Mouse (Mus musculus) adrenal gland, postnatal 10 days (tissue): ENCODE measurements at regions not wholly inside any gene's neighbourhood (a gene's known extent, or its start where the extent isn't known, plus 50 kb on each side); places are given as distances from the start of the nearest gene placed in this dataset.
A peak's percentile ranks its signal among the peaks of the same experiment; 100 is the strongest.

Experiments used
- DNase-seq: peaks from one replicate; pipeline ENCODE4 v3.0.0; 2021; ENCODE audit warnings: mixed read lengths

- DNase-seq, result no peak
Observed at GRCm38 (mm10) chr1:52397460-52397859, 103.0 kb downstream of the Nab1 start.

- DNase-seq, result no peak
Observed at GRCm38 (mm10) chr1:52392933-52393332, 107.5 kb downstream of the Nab1 start.

GRCm38 (mm10) chr1:52388836-52389235 lies 111.6 kb downstream of the Nab1 start:
- no peak for DNase-seq

DNA sequence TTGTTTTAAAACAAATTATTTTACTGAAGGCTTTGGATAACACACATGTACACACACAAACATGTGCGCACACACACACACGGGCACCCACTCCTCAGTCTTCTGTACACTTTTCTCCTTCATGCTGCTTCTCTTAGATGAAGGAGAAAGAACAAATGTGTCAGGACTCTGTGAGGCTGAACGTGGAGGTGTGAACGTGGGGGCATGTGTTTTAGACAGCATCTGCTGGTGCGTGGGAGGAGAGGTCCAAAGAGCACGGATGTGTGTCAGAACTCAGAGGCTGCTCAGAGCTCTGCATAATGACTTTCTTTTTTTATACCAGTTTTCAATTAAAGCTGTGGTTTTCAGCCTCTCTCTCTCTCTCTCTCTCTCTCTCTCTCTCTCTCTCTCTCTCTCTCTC lies 112.4 kb downstream of the Nab1 start:
- DNase-seq, result no peak

GRCm38 (mm10) chr1:52387062-52387461 lies 113.4 kb downstream of the Nab1 start:
- DNase-seq, result no peak

- no peak for DNase-seq
Observed at GRCm38 (mm10) chr1:52375320-52375719, 125.2 kb downstream of the Nab1 start.

DNA sequence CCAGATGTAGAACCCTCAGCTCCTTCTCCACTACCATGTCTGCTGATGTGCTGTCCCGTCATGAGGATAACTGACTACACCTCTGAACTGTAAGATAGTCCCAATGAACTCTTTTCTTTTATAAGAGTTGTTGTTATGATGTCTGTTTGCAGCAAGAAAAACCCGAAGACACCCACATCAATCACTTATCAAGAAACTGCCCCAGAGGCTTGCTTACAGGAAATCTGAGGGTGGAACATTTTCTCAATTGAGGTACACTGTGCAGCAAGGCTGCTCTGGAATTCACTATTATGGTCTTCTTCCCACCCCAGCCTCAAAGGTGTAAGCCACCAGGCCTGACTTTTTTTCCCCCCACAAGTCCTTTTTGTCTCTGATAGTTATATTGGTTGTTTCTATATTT lies 125.8 kb downstream of the Nab1 start:
- DNase-seq, result no peak

DNA sequence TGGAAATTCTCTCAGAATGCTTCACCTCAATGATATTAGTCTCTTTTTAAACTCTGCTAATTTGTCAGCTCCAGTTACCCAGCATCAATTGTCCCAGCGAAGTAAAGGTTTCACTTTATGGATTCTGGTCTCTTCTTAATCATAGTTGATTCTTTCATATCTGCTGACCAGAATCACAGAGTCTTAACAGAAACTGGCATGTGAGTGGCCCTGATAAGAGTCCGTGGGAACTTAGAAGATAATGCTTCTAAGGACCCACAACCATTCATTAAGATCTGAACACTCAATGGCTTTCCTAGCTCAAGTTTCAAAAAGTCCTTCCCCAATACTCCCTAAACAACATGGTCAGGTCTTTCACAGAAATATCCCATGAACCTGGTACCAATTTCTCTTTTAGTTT lies 126.7 kb downstream of the Nab1 start:
- DNase-seq, result no peak

DNA sequence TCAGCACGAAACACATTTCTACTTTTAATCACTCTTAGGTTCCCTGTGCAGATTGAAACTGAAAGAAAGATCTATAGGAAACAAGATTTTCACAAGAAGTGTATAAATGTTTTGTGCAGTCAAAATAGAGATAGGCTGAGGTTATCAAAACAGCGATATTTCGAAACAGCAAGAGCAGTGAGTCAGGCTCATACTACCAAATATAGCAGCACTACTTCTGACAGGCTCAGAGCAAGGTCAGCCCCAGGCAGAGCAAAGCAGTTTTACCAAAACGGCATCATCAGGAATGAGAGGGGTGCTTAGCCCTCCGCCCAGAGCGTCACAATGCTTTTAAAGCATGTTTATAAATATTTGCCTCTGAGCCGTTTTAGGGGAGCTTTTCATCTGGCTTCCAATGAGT lies 133.4 kb upstream of the Gls start:
- DNase-seq, result peak; percentile 43

GRCm38 (mm10) chr1:52363625-52364024 lies 130.6 kb upstream of the Gls start:
- no peak for DNase-seq

- no peak for DNase-seq
Observed at GRCm38 (mm10) chr1:52362976-52363375, 129.9 kb upstream of the Gls start.

DNA sequence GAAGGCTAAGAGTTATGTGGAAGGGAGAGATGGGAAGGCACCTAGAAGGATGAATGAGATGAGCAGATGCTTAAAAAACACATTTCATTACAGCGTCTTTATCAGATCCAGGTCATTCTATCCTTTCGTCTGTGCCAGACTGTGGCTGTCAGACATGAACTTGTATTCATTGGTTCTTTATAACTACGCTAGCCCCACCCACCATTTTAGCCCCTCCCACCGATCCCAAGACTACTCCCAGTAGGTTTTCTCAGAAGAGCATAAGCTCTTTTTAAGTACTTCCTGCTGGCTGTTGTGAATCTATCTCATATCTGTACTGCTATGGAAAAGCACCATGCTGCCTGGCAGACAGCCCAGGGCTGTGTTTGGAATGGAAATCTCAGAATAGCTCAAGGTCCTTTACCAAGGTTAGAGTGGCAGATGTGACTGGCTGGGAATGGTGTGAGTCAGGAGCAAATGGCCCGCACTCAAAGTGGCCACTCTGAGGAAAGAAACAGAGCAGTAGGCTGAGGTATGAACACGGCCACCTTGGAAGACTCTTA lies 121.1 kb upstream of the Gls start:
- peak; percentile 89 for DNase-seq

GRCm38 (mm10) chr1:52342127-52342526 lies 109.1 kb upstream of the Gls start:
- no peak for DNase-seq

- DNase-seq, result no peak
Observed at GRCm38 (mm10) chr1:52338704-52339103, 105.7 kb upstream of the Gls start.

DNA sequence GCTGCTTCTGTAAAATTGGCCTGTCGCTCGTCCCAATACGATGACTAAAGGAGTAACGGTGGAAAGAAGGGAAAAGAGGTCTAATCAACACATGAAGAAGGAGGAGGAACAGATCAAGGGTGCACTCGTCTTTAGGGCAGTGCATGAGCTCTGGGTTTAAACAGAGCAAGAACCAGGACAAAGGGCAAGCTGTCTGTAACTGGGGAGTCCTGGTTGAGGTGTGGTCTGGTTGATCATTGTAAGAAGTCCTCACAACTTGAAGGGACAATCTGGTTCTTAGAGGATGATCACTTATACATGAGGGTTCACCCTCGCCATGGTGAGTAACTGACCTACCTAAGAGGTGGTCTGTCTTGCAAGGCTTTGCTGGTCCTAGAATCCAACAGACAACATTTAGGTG lies 105.2 kb upstream of the Gls start:
- DNase-seq, result no peak

DNA sequence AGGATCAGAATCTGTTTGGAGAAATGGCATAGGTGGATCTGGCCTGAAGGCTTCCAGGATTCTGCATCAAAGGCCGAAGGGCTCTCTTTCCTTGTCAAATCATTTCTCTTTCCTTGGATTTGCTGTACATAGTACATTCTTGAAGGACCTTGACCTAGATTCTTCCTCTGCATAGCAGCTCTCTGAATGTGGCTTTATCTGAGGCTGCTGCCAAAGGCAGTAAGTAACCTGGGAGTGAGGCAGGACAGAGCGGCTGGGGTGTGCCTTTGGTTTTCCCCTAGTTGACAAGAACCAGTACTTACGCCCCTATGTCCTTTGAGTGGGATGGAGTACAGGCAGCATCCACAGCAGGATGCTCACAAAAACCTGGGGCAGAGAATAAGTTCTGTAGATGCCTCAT lies 103.7 kb upstream of the Gls start:
- DNase-seq, result peak; percentile 24

- DNase-seq, result no peak
Observed at GRCm38 (mm10) chr1:52332013-52332412, 99.0 kb upstream of the Gls start.

DNA sequence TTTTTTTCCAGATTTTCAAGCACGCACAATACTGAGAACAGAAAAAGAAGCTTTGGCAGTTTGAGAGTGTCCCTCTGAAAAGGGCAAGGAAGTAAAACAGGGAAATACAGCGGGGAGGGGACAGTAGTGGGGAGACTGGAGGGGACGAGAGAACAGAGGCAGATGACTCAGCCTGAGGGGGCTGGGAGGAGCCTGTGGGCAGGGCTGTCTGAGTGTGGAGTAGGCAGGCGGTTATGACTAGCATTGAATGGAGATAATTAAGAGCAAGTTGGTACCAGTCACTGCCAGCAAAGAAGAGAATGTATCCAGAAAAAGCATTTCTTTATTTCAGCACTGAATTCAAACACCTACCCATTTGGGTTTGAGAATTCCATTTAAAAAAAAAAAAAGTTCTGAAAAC lies 98.4 kb upstream of the Gls start:
- DNase-seq, result peak; percentile 71

- DNase-seq, result no peak
Observed at GRCm38 (mm10) chr1:52330496-52330895, 97.5 kb upstream of the Gls start.

DNA sequence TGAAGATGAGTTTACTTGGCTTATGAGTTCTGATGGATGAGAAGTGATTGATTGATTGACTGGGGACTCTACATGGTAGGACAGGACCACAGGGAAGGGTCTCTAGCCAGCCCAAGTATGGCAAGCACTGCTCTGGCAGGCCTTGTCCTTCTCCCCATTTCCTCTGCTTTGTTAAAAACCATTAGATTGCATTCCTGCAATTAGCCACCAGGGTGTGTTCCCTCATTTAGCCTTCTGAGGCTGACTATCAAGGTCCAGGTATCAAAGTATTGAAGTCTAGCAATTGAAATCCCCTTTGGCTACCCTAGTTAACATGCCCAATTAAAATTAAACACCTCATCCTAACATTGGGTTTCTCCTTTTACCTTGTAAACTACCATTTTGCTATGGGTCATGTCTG lies 95.5 kb upstream of the Gls start:
- DNase-seq, result no peak

GRCm38 (mm10) chr1:52324356-52324755 lies 91.3 kb upstream of the Gls start:
- no peak for DNase-seq

DNA sequence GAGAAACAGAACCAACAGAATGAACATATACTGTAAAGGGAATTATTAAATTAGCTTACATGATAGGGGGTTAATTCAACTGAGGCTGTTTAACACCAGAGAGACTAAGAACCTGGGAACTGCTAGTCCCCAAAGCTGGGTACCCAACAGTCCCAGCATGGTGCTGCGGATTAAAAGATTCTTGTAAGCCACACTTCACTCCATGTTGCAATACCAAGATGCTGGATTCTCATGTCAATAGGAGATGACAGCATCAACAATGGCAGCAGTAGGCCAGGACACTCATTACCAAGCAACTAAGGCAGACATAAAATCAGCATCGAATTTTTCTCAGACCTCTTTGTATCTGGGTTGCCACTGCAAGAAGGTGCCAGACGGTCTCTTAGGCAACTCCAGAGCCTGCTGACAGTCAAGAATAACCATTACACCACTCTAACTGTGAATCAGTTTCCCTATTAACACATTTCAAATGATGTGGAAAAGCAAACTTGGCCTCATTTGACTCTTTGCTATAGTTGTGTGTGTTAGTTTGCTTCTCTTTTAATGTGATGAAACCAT lies 79.1 kb upstream of the Gls start:
- no peak for DNase-seq

DNA sequence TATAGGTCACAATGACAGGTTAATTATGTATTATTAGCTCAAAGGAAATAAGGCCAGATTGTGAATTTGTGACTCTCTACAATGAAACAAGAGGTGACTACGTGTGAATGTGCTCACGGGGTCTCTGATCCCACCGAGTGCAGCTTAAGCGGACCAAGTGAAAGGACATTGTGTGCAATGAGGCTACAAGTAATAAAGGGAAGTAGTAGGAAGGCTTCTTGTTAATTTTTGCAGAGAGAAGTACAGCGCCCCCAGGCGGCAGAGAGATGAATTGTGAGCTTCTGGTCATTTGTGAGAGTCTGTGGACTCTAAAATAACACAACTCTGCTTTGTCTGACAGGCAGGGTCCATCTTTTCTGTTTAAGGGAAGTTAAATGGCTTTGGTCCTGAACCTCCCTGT lies 73.9 kb upstream of the Gls start:
- peak; percentile 15 for DNase-seq

- DNase-seq, result no peak
Observed at GRCm38 (mm10) chr1:52305679-52306632, 72.9 kb upstream of the Gls start.
